Mouse (Mus musculus) layer of hippocampus, adult 18-20 months (tissue): ENCODE data around the gene Gm14085. TPM values are rescaled to one million over a fixed set of nuclear protein-coding genes. Genes with fewer than 3 reads are reported as not detected.
"Not testable (repeated sequence)": the region's sequence is repeated elsewhere in the genome, so short reads cannot be mapped to it uniquely, and the experiment has no call there.

ENCODE experiments used
- DNase-seq, 2 experiments: peaks; one replicate each; pipeline ENCODE4 v3.0.0; 2022; ENCODE audit warnings: low spot score in 2 of 2
- long read RNA-seq: library from polyadenylated mRNA; stranded (forward); transcript quantifications from one replicate; pipeline ENCODE4 v2.0.0, GENCODE M21; 2021
- total RNA-seq, 2 experiments: library from RNA; stranded (reverse); gene quantifications; 2 replicates each; pipeline ENCODE4 v1.2.3; 2021

Gm14085 gene
- total RNA-seq = not detected
- long read RNA-seq = 0 reads

- DNase-seq = no peak
Observed at GRCm38 (mm10) chr2:122484641-122485040, at the start of gene Gm14085. TSS of gene Gm14085 (plus strand) at chr2:122484941.

GRCm38 (mm10) chr2:122438706-122439482, 45.8 kb upstream of the Gm14085 start:
- DNase-seq = not testable (repeated sequence)

GRCm38 (mm10) chr2:122440521-122440920, 44.2 kb upstream of the Gm14085 start:
- DNase-seq = not testable (repeated sequence)

- DNase-seq = no peak
Observed at GRCm38 (mm10) chr2:122441000-122441933, 43.5 kb upstream of the Gm14085 start.

DNA sequence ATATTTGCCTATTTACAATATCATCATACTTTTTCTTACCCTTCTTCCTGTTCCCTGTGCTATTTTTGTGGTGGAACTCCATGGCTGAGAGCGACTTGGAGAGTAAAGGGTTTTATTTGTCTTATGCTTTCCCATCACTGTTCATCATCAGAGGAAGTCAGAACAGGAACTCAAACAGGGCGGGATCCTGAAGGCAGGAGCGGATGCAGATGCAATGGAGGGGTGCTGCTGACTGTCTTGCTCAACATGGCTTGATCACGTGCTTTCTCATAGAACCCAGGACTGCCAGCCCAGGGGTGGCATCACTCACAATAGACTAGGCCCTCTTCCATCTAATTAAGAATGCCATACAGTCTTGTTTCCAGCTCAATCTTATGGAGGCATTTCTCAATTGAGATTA, 34.4 kb upstream of the Gm14085 start:
- DNase-seq = no peak

GRCm38 (mm10) chr2:122452426-122452825, 32.3 kb upstream of the Gm14085 start:
- DNase-seq = no peak

DNA sequence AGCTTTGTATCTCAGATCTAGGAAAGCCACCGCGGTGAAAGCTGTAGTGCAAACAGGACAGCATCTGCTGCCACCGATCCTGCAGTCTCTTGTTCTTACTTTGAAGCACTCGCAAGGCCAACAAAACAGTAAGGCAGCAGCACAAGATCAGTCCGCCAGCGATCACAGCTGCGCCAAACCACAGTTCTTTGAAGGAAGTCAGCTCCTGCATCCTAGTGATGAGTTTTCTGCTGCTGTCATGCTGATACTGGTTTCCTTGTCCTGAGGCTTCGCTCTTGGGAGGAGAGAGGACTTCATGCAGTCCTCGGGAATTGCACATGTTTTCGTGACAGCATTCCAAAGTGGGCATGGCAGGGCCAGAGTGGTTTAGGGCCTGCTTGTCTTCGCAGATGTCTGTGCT, 17.8 kb upstream of the Gm14085 start:
- DNase-seq = peak in 1 of 2 experiments; percentile 11

- peak; percentile 81 to 87 for DNase-seq
Observed at GRCm38 (mm10) chr2:122467351-122468013, 17.3 kb upstream of the Gm14085 start.

DNA sequence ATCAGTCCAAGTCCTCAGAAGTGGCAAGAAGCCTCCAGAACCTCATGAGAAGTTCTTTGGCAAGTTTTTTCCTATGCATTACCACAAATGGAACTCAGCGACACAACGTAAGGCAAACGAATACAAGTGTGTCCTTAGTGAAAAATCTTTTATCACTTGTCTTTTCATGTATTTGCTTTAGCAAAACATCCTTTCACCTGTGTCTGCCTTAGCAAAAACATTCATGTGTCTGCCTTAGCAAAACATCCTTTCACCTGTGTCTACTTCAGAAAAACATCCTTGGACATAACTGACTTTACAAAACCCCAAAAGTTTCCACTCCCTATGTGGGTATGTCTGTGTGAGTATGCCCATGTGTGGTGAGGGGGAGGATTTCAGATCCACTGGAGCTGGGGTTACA, 15.5 kb upstream of the Gm14085 start:
- DNase-seq = no peak

- DNase-seq = no peak
Observed at GRCm38 (mm10) chr2:122476585-122476984, 8.2 kb upstream of the Gm14085 start.

DNA sequence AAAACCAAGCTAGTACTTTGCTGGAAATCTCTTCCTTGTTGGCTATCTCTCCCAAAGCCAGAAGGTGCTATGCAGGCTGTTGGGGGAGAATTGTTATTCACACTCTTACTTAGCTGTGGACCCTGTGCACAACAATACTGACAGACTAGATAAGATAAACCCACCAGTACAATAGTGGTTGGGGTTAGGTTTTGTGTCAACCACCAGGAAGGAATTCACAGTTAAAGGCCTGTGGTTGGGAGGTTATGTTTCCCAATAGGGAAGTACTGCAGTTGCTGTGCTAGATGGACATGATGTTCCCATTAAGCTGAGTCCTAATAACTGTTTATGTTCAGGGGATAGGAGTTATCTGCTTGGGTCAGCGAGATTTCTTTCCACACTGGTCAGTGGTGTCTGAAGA, 954 bp upstream of the Gm14085 start:
- not testable (repeated sequence) for DNase-seq

- DNase-seq = not testable (repeated sequence)
Observed at GRCm38 (mm10) chr2:122485654-122486053, 913 bp downstream of the Gm14085 start.

- DNase-seq = not testable (repeated sequence)
Observed at GRCm38 (mm10) chr2:122486122-122486521, 1.4 kb downstream of the Gm14085 start.

GRCm38 (mm10) chr2:122486674-122487073, 1.9 kb downstream of the Gm14085 start:
- no peak for DNase-seq

DNA sequence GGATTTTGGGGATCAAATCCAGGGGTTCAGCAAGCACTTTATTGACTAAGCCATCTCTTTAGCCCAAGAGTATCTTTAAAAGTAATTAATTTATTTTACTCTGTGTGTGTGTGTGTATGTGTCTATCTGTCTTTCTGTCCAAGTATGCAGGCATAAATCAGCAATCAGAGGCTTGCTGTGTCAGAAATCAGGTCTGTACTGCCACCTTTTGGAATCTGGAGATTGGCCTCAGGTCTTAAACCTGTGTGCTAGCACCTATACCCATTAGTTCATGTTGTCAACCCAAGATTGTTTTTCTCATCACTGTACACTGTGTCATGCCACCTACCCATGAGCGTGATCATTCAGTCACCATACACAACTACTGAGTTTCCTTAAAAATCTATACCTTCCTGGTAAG, 45.0 kb downstream of the Gm14085 start:
- not testable (repeated sequence) for DNase-seq

DNA sequence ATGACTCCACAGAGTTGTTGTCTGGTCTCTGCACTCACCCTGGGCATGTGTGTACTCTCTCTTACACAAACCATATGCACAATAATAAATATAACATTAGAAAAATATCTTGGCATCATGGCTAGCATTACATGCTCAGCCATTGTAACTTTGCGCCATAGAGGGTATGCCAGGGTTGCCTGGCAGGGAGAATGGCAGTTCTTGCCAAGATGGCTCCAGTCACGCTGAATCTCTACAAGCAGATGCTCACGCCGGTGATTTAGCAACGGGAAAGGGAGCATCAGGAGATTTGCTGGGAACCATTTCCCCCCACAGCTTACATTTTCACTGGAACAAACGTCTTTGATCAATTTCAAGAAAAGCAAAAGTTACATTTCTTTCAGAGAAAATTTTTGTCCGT, 46.5 kb downstream of the Gm14085 start:
- DNase-seq = peak; percentile 10 to 59

DNA sequence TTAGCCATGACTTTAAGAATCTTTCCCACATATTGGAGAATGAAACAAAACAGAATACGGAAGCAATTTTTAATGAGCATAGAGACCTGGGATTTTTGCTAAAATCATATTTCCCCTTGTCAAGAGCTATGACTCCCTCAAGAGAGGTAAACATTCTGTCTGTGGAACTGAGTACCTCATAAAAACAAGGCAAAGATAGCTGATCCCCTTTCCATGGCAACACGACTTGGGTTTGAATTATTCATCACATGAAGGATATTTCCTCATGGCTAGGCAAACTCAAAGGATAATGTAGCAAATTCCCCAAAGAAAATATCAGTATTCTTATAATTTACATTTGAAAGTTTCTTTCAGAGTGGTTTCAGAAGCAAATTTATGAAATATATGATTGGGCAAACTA, 47.0 kb downstream of the Gm14085 start:
- no peak for DNase-seq

GRCm38 (mm10) chr2:122532136-122532801, 47.5 kb downstream of the Gm14085 start:
- no peak for DNase-seq

GRCm38 (mm10) chr2:122532802-122533186, 48.1 kb downstream of the Gm14085 start:
- no peak for DNase-seq

GRCm38 (mm10) chr2:122533378-122533777, 48.6 kb downstream of the Gm14085 start:
- peak; percentile 37 to 83 for DNase-seq

DNA sequence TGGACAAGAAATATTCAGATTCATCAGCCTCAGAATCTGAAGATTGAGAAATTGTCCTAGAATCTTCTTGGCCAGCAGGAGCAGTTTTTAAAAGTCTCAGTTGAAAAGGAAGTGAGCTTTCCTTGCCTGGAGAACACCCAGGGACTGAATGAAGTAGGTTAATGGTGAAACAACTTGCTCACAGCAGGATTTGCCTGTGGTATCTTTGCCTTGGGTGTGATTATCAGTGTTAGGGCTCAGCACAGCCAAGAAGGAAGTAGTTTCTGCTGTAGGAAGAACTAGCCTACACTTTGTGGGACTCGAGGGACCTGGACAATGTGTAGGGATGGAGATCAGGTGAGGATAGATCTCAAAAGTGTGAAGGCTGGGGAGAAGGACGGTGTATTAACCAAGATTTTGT, 49.9 kb downstream of the Gm14085 start:
- DNase-seq = no peak
